Mouse (Mus musculus): ENCODE data around the gene Lmna. TPM values are rescaled to one million over a fixed set of nuclear protein-coding genes. Genes with fewer than 3 reads are reported as not detected.
A peak's percentile ranks its signal among the peaks of the same experiment; 100 is the strongest.

Gene Lmna
- polyA plus RNA-seq, 1 experiment, result 353 TPM

GRCm38 (mm10) chr3:88538271-88539145 is 28.8 kb upstream of the Lmna start:
- H3K27ac ChIP-seq (ENCODE audit: insufficient read depth, low read depth, low read length), result no peak overlapping the region
- peaks cover 12% of the 10 kb centered on the region for H3K4me1 ChIP-seq (ENCODE audit: control insufficient read depth, insufficient read depth, insufficient read length, low read length)
- H3K27me3 ChIP-seq (ENCODE audit: control insufficient read depth, insufficient read depth, low read length), result no peaks in the 10 kb centered on the region
- H3K4me3 ChIP-seq (ENCODE audit: low read depth, low read length), result no peak overlapping the region
- TF ChIP-seq CTCF (IDR thresholded peaks at IDR 0.05; ENCODE audit: extremely low read depth, insufficient read length, insufficient replicate concordance, low read depth, low read length) (no peak), POLR2A (IDR thresholded peaks at IDR 0.05; ENCODE audit: low read depth, low read length) (no peak)
- peaks cover 13% of the 10 kb centered on the region for H3K36me3 ChIP-seq (ENCODE audit: control insufficient read depth, insufficient read depth, low read length)
- 87% methylated on average over 9 of the region's 9 CpGs for WGBS

- peaks cover 14% of the 10 kb centered on the region for H3K4me1 ChIP-seq (ENCODE audit: control insufficient read depth, insufficient read depth, insufficient read length, low read length)
- H3K27me3 ChIP-seq (ENCODE audit: control insufficient read depth, insufficient read depth, low read length), result 0 out of 2 replicates have a peak, but pooled peaks cover 5% of the 10 kb centered on the region
- no peak overlapping the region for H3K27ac ChIP-seq (ENCODE audit: insufficient read depth, low read depth, low read length)
- 84% methylated on average over 6 of the region's 6 CpGs for WGBS
- no peak for TF ChIP-seq POLR2A (IDR thresholded peaks at IDR 0.05; ENCODE audit: low read depth, low read length)
- TF ChIP-seq CTCF (IDR thresholded peaks at IDR 0.05; ENCODE audit: extremely low read depth, insufficient read length, insufficient replicate concordance, low read depth, low read length), result no peak
- peak overlapping the region; percentile 59 for H3K4me3 ChIP-seq (ENCODE audit: low read depth, low read length)
- H3K36me3 ChIP-seq (ENCODE audit: control insufficient read depth, insufficient read depth, low read length), result peaks cover 6% of the 10 kb centered on the region
Observed at GRCm38 (mm10) chr3:88537146-88537545, 27.4 kb upstream of the Lmna start.

- WGBS, result 33% methylated on average over 64 of the region's 64 CpGs
- TF ChIP-seq POLR2A (IDR thresholded peaks at IDR 0.05; ENCODE audit: low read depth, low read length), result peak; percentile 63
- TF ChIP-seq CTCF (IDR thresholded peaks at IDR 0.05; ENCODE audit: extremely low read depth, insufficient read length, insufficient replicate concordance, low read depth, low read length), result no peak
- no peak overlapping the region for H3K27ac ChIP-seq (ENCODE audit: insufficient read depth, low read depth, low read length)
Observed at GRCm38 (mm10) chr3:88536103-88536930, 26.6 kb upstream of the Lmna start.

GRCm38 (mm10) chr3:88535527-88535926 is 25.8 kb upstream of the Lmna start:
- no peak overlapping the region for H3K27ac ChIP-seq (ENCODE audit: insufficient read depth, low read depth, low read length)
- H3K4me1 ChIP-seq (ENCODE audit: control insufficient read depth, insufficient read depth, insufficient read length, low read length), result peaks cover 14% of the 10 kb centered on the region
- no peaks in the 10 kb centered on the region for H3K36me3 ChIP-seq (ENCODE audit: control insufficient read depth, insufficient read depth, low read length)
- TF ChIP-seq CTCF (IDR thresholded peaks at IDR 0.05; ENCODE audit: extremely low read depth, insufficient read length, insufficient replicate concordance, low read depth, low read length) (no peak), POLR2A (IDR thresholded peaks at IDR 0.05; ENCODE audit: low read depth, low read length) (no peak)
- 0 out of 2 replicates have a peak, but pooled peaks cover 6% of the 10 kb centered on the region for H3K27me3 ChIP-seq (ENCODE audit: control insufficient read depth, insufficient read depth, low read length)
- WGBS, result 95% methylated on average over 4 of the region's 4 CpGs
- H3K4me3 ChIP-seq (ENCODE audit: low read depth, low read length), result no peak overlapping the region

More at GRCm38 (mm10) chr3:88536103-88536930, 26.6 kb upstream of the Lmna start:
- H3K36me3 ChIP-seq (ENCODE audit: control insufficient read depth, insufficient read depth, low read length), result no peaks in the 10 kb centered on the region; the same call in 1 of the 2 replicates
- H3K4me1 ChIP-seq (ENCODE audit: control insufficient read depth, insufficient read depth, insufficient read length, low read length), result peaks cover 14% of the 10 kb centered on the region
- H3K27me3 ChIP-seq (ENCODE audit: control insufficient read depth, insufficient read depth, low read length), result 0 out of 2 replicates have a peak, but pooled peaks cover 6% of the 10 kb centered on the region
- peak overlapping the region; percentile 59 for H3K4me3 ChIP-seq (ENCODE audit: low read depth, low read length)

- WGBS, result 82% methylated on average over 3 of the region's 3 CpGs
- no peak overlapping the region for H3K4me3 ChIP-seq (ENCODE audit: low read depth, low read length)
Observed at GRCm38 (mm10) chr3:88535005-88535404, 25.2 kb upstream of the Lmna start.

GRCm38 (mm10) chr3:88533706-88534105 is 23.9 kb upstream of the Lmna start:
- H3K27ac ChIP-seq (ENCODE audit: insufficient read depth, low read depth, low read length), result no peak overlapping the region
- TF ChIP-seq POLR2A (IDR thresholded peaks at IDR 0.05; ENCODE audit: low read depth, low read length) (no peak), CTCF (IDR thresholded peaks at IDR 0.05; ENCODE audit: extremely low read depth, insufficient read length, insufficient replicate concordance, low read depth, low read length) (no peak)
- no peak overlapping the region for H3K4me3 ChIP-seq (ENCODE audit: low read depth, low read length)
- 52% methylated on average over 5 of the region's 5 CpGs for WGBS
- 0 out of 2 replicates have a peak, but pooled peaks cover 6% of the 10 kb centered on the region for H3K27me3 ChIP-seq (ENCODE audit: control insufficient read depth, insufficient read depth, low read length)
- no peaks in the 10 kb centered on the region for H3K36me3 ChIP-seq (ENCODE audit: control insufficient read depth, insufficient read depth, low read length)
- H3K4me1 ChIP-seq (ENCODE audit: control insufficient read depth, insufficient read depth, insufficient read length, low read length), result peaks cover 14% of the 10 kb centered on the region

More at GRCm38 (mm10) chr3:88535005-88535404, 25.2 kb upstream of the Lmna start:
- Histone ChIP-seq H3K27ac (ENCODE audit: insufficient read depth, low read depth, low read length) (no peak overlapping the region), H3K27me3 (ENCODE audit: control insufficient read depth, insufficient read depth, low read length) (0 out of 2 replicates have a peak, but pooled peaks cover 6% of the 10 kb centered on the region), H3K4me1 (ENCODE audit: control insufficient read depth, insufficient read depth, insufficient read length, low read length) (peaks cover 14% of the 10 kb centered on the region), H3K36me3 (ENCODE audit: control insufficient read depth, insufficient read depth, low read length) (no peaks in the 10 kb centered on the region)
- no peak for TF ChIP-seq POLR2A (IDR thresholded peaks at IDR 0.05; ENCODE audit: low read depth, low read length)

Measured in small intestine, adult 2 months (tissue).